Mouse (Mus musculus) stomach, postnatal 0 days (tissue): Measurements from ENCODE around the gene Picalm. TPM values are rescaled to one million over a fixed set of nuclear protein-coding genes. Genes with fewer than 3 reads are reported as not detected.

ENCODE experiments used
- ATAC-seq: fragments of 200-750 bp; cut with Nextera tagmentation; 2 replicates; pipeline ENCODE4 v1.8.0; 2017; ENCODE audit not compliant: low FRiP score, low TSS enrichment
- DNase-seq: peaks from one replicate; pipeline ENCODE4 v3.0.0-alpha.2; 2016; ENCODE audit warnings: low spot score
- H3K27ac ChIP-seq: fragments of 300-500 bp; sonication (generic); replicated peaks from 2 replicates; pipeline ENCODE4 v1.5.1; 2014; ENCODE audit warnings: mild to moderate bottlenecking, control low read depth
- H3K27me3 ChIP-seq: fragments of 300-500 bp; sonication (generic); 2 replicates; pipeline ENCODE4 v1.6.1; 2014; ENCODE audit warnings: low read length; ENCODE audit not compliant: control insufficient read depth, insufficient read depth
- H3K36me3 ChIP-seq: fragments of 300-500 bp; sonication (generic); 2 replicates; pipeline ENCODE4 v1.6.1; 2014; ENCODE audit warnings: low read length, mixed read lengths; ENCODE audit not compliant: control insufficient read depth, insufficient read depth
- H3K4me1 ChIP-seq: fragments of 300-500 bp; sonication (generic); replicated peaks from 2 replicates; pipeline ENCODE4 v1.6.1; 2014; ENCODE audit warnings: antibody characterized with exemption; ENCODE audit not compliant: control insufficient read depth, insufficient read depth
- H3K4me2 ChIP-seq: fragments of 300-500 bp; sonication (generic); replicated peaks from 2 replicates; pipeline ENCODE4 v1.6.1; 2014; ENCODE audit warnings: low read depth, mild to moderate bottlenecking, control low read depth, moderate library complexity
- H3K4me3 ChIP-seq: fragments of 300-500 bp; sonication (generic); 2 replicates; pipeline ENCODE4 v1.5.1; 2014; ENCODE audit warnings: low read depth, low read length, control low read depth
- H3K9ac ChIP-seq: fragments of 300-500 bp; sonication (generic); 2 replicates; pipeline ENCODE4 v1.6.1; 2014; ENCODE audit warnings: mild to moderate bottlenecking, low read length, control low read depth, mixed read lengths
- H3K9me3 ChIP-seq: fragments of 300-500 bp; sonication (generic); 2 replicates; pipeline ENCODE4 v1.6.1; 2016; ENCODE audit warnings: low read length; ENCODE audit not compliant: control insufficient read depth
- CTCF ChIP-seq: IDR thresholded peaks from 2 replicates; pipeline ENCODE4 v1.5.1; 2016; ENCODE audit warnings: antibody characterized with exemption, low read depth, mild to moderate bottlenecking, moderate library complexity
- EP300 ChIP-seq: optimal IDR thresholded peaks from 2 replicates; pipeline ENCODE3; 2016; ENCODE audit warnings: antibody characterized with exemption
- WGBS: fragments of 180-500 bp; shearing (Covaris S2); extraction: QIAGEN DNeasy Blood & Tissue Kit; methylation state at CpG from one replicate; pipeline ENCODE4 v1.1.7; 2014; 5-methylcytosine and 5-hydroxymethylcytosine counted together
- polyA plus RNA-seq: library from polyadenylated mRNA; unstranded; fragments of >200 nt; fragmentation: Nextera tagmentation; extraction: Ambion mirVana; gene quantifications from 2 replicates; pipeline ENCODE4 v1.2.1, GENCODE M21; 2015

Gene Picalm
- polyA plus RNA-seq, 1 experiment from 2014 or later: 25.1 TPM

GRCm38 (mm10) chr7:90236289-90236905 lies 106.4 kb downstream of the Picalm start:
- TF ChIP-seq CTCF (0 out of 2 replicates have a peak, but pooled peaks have one; percentile 3), EP300 (no peak)
- no peak overlapping the region for H3K4me3 ChIP-seq
- H3K4me2 ChIP-seq: no peak overlapping the region
- H3K36me3 ChIP-seq: no peaks in the 10 kb centered on the region
- no peaks in the 10 kb centered on the region for H3K9me3 ChIP-seq
- no peaks in the 10 kb centered on the region for H3K27me3 ChIP-seq
- WGBS: 45% methylated on average over 4 of the region's 4 CpGs
- H3K9ac ChIP-seq: no peak overlapping the region
- no peak overlapping the region for H3K27ac ChIP-seq
- ATAC-seq: no peak
- DNase-seq: no peak
- no peaks in the 10 kb centered on the region for H3K4me1 ChIP-seq

GRCm38 (mm10) chr7:90243151-90243550 lies 113.1 kb downstream of the Picalm start:
- TF ChIP-seq EP300 (no peak), CTCF (no peak)
- ATAC-seq: no peak
- Histone ChIP-seq H3K4me3 (no peak overlapping the region), H3K9ac (no peak overlapping the region), H3K27ac (no peak overlapping the region), H3K9me3 (no peaks in the 10 kb centered on the region), H3K4me1 (no peaks in the 10 kb centered on the region), H3K36me3 (no peaks in the 10 kb centered on the region), H3K27me3 (no peaks in the 10 kb centered on the region), H3K4me2 (no peak overlapping the region)
- 83% methylated on average over 6 of the region's 6 CpGs for WGBS
- DNase-seq: no peak

DNA sequence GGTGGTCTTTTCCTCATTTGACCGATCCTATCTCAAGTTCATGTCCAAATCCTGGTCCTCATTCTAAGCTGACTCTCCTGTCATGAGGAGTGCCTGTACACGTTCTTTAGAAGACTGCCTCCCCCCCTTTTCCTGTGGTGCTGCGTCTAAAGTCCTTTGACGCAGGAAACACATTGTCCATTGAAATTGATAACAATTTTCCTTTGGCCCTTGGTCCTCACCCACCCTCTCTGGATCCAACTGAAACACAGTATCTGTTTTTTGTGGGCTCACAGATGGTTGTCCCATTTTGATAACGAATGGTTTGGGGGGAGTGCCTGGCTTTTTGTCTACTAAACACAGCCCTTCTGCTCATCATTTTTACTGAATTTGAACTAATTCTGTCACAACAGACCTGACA lies 113.6 kb downstream of the Picalm start:
- Histone ChIP-seq H3K36me3 (no peaks in the 10 kb centered on the region), H3K9ac (no peak overlapping the region), H3K4me1 (no peaks in the 10 kb centered on the region), H3K9me3 (no peaks in the 10 kb centered on the region), H3K27ac (no peak overlapping the region), H3K27me3 (no peaks in the 10 kb centered on the region), H3K4me2 (no peak overlapping the region), H3K4me3 (no peak overlapping the region)
- TF ChIP-seq CTCF: no peak
- TF ChIP-seq EP300: no peak
- WGBS: 68% methylated on average over 5 of the region's 5 CpGs
- ATAC-seq (no peak), DNase-seq (no peak)

DNA sequence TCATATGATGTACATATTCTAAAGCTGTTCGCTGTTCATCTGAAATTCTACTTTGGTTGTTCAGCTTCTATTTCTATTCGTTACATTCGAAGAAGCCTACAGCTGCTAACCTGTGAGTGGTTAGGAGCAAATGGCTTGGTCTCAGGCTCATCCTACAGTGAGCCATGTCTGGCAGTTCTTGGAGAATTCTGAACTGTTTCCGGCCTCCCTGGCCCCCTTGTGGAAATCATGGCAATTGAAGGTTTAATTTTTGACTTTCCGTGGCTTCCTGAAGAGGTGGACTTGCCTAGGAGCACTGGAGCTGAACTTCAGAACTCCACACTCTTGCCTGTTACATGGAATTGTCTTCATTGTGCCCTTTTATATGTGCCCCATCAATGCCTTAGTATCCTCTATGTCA lies 122.9 kb downstream of the Picalm start:
- no peak overlapping the region for H3K4me2 ChIP-seq
- H3K4me1 ChIP-seq: no peaks in the 10 kb centered on the region
- no peak overlapping the region for H3K9ac ChIP-seq
- no peak for ATAC-seq
- no peak overlapping the region for H3K27ac ChIP-seq
- no peaks in the 10 kb centered on the region for H3K9me3 ChIP-seq
- no peaks in the 10 kb centered on the region for H3K27me3 ChIP-seq
- WGBS: 71% methylated on average over 5 of the region's 5 CpGs
- H3K36me3 ChIP-seq: no peaks in the 10 kb centered on the region
- DNase-seq: no peak
- no peak overlapping the region for H3K4me3 ChIP-seq
- TF ChIP-seq CTCF (peak; percentile 61), EP300 (no peak)

- TF ChIP-seq CTCF: no peak
- no peak for TF ChIP-seq EP300
- H3K4me3 ChIP-seq: no peak overlapping the region
- H3K4me2 ChIP-seq: no peak overlapping the region
- no peak overlapping the region for H3K9ac ChIP-seq
- WGBS: 49% methylated on average over 2 of the region's 2 CpGs
- no peaks in the 10 kb centered on the region for H3K27me3 ChIP-seq
- ATAC-seq: peak; percentile 47; the same call in 1 of the 2 replicates
- H3K36me3 ChIP-seq: no peaks in the 10 kb centered on the region
- no peaks in the 10 kb centered on the region for H3K9me3 ChIP-seq
- no peak overlapping the region for H3K27ac ChIP-seq
- no peak for DNase-seq
- no peaks in the 10 kb centered on the region; the same call in 1 of the 2 replicates for H3K4me1 ChIP-seq
Observed at GRCm38 (mm10) chr7:90258701-90259100, 128.7 kb downstream of the Picalm start.

DNA sequence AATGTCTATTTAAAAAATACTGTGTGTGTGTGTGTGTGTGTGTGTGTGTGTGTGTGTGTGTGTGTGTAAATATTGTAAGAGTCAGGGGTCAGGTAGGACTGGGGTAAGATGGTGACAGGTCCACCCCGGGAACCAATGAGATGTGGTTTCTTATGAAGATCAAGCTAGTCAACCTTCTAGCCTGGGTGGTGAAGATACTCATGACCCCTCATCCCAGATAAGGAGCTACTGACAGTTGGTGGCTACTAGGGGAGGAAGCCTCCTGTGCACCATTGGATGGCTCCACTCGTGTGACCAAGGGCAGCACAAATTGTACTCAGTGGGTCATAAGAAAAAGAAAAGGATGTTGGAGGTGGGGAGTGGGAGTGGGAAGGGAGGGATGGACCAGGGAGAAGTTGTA lies 129.9 kb downstream of the Picalm start:
- ATAC-seq (no peak), DNase-seq (no peak)
- H3K27ac ChIP-seq: no peak overlapping the region
- 84% methylated on average over 2 of the region's 2 CpGs for WGBS
- H3K36me3 ChIP-seq: no peaks in the 10 kb centered on the region
- no peaks in the 10 kb centered on the region for H3K27me3 ChIP-seq
- TF ChIP-seq CTCF (no peak), EP300 (no peak)
- no peak overlapping the region for H3K9ac ChIP-seq
- no peaks in the 10 kb centered on the region for H3K9me3 ChIP-seq
- no peak overlapping the region for H3K4me3 ChIP-seq
- no peaks in the 10 kb centered on the region; the same call in 1 of the 2 replicates for H3K4me1 ChIP-seq
- no peak overlapping the region for H3K4me2 ChIP-seq
